Mouse (Mus musculus) forebrain, embryonic 10.5 days (tissue): ENCODE measurements around the gene Zc3h10. TPM values are rescaled to one million over a fixed set of nuclear protein-coding genes. Genes with fewer than 3 reads are reported as not detected.
A peak's percentile ranks its signal among the peaks of the same experiment; 100 is the strongest.
"Not testable (repeated sequence)": the region's sequence is repeated elsewhere in the genome, so short reads cannot be mapped to it uniquely, and the experiment has no call there.

Experiments used
- DNase-seq: peaks from one replicate; pipeline ENCODE4 v3.0.0-alpha.2; 2017; ENCODE audit warnings: low spot score; ENCODE audit errors: extremely low spot score
- H3K27ac ChIP-seq: fragments of 300-500 bp; sonication (generic); 2 replicates; pipeline ENCODE4 v1.5.1; 2016; ENCODE audit warnings: mild to moderate bottlenecking
- H3K27me3 ChIP-seq: fragments of 300-500 bp; sonication (generic); 2 replicates; pipeline ENCODE4 v1.6.1; 2016; ENCODE audit warnings: mild to moderate bottlenecking; ENCODE audit not compliant: poor library complexity, severe bottlenecking
- H3K36me3 ChIP-seq: fragments of 300-500 bp; sonication (generic); replicated peaks from 2 replicates; pipeline ENCODE4 v1.6.1; 2016; ENCODE audit warnings: mild to moderate bottlenecking, moderate library complexity
- H3K4me1 ChIP-seq: fragments of 300-500 bp; sonication (generic); 2 replicates; pipeline ENCODE4 v1.6.1; 2016
- H3K4me3 ChIP-seq: fragments of 300-500 bp; sonication (generic); 2 replicates; pipeline ENCODE4 v1.5.1; 2016; ENCODE audit warnings: mild to moderate bottlenecking, moderate library complexity
- H3K9me3 ChIP-seq: fragments of 300-500 bp; sonication (generic); 2 replicates; pipeline ENCODE4 v1.6.1; 2016; ENCODE audit warnings: mild to moderate bottlenecking, moderate library complexity
- WGBS: fragments of 180-500 bp; shearing (Covaris S2); methylation state at CpG from one replicate; pipeline ENCODE4 v1.1.7; 2016; 5-methylcytosine and 5-hydroxymethylcytosine counted together
- polyA plus RNA-seq: library from polyadenylated mRNA; unstranded; fragments of >200 nt; fragmentation: Nextera tagmentation; extraction: Ambion mirVana; gene quantifications from 2 replicates; pipeline ENCODE4 v1.2.1, GENCODE M21; 2016

Zc3h10 gene
- polyA plus RNA-seq, 1 experiment from 2014 or later, result 11.8 TPM

DNA sequence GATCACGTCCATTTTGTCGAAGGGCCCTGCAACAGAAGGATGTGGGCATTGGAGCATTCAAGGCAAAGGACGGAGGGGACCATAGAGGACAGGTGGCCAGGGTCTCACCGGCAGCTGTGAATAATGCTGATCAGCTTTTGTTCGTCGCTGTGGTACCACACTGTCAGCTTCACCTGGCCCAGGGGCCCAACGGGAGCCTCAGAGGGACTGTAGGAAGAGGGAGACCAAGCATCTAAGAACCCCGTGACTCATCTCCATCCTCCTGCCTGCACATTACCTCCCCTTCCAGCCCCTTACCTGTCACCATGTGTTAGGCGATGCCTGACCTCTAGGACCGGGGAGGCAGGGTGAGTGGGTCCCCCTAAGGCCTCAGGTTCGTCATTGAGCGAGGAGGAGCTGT lies 35.8 kb downstream of the Zc3h10 start:
- Histone ChIP-seq H3K36me3 (peaks cover 2% of the 10 kb centered on the region; the same call in 1 of the 2 replicates), H3K27ac (no peak overlapping the region), H3K9me3 (no peaks in the 10 kb centered on the region), H3K4me3 (no peak overlapping the region), H3K27me3 (peaks cover 20% of the 10 kb centered on the region), H3K4me1 (peaks cover 8% of the 10 kb centered on the region)
- 80% methylated on average over 12 of the region's 12 CpGs for WGBS
- DNase-seq, result no peak

DNA sequence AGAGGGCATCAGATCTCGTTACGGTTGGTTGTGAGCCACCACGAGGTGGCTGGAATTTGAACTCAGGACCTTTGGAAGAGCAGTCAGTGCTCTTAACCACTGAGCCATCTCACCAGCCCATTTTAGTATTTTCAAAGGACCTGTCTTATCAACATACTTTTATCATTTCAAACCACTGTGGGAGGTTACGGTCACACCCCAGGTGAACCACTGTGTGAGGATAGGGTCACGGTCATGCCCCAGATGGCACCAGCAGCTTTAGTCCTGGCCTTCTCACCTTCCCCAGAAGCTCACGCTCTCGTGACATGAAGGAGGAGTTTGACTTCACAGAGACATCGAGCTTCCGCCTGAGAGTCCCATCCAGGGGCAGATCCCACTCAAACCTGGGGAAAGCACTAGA lies 36.4 kb downstream of the Zc3h10 start:
- Histone ChIP-seq H3K27me3 (peaks cover 15% of the 10 kb centered on the region), H3K4me3 (no peak overlapping the region), H3K4me1 (peaks cover 5% of the 10 kb centered on the region), H3K27ac (no peak overlapping the region), H3K9me3 (no peaks in the 10 kb centered on the region), H3K36me3 (peaks cover 2% of the 10 kb centered on the region; the same call in 1 of the 2 replicates)
- 94% methylated on average over 9 of the region's 9 CpGs for WGBS
- no peak for DNase-seq

DNA sequence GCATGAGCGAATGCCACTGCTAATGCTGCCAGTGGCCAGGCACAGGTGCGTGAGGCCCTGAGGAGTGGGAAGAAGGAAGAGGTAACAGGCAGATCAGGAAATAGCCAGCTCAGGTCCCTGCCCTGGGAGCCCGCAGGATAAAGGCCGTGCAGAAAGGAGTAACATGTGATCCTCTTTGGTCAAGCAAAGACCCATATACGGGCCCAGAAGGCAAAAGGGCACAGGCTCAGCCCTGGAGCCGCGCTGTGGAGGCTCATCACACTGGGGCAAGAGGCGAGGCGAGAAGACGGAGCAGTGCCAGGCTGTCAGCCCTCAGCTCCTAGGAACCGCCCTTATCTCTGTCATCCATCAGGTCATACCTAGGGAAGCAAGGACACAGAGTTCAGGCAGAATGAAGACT lies 37.3 kb downstream of the Zc3h10 start:
- Histone ChIP-seq H3K36me3 (peaks cover 4% of the 10 kb centered on the region; the same call in 1 of the 2 replicates), H3K4me3 (no peak overlapping the region), H3K9me3 (0 out of 2 replicates have a peak, but pooled peaks cover 2% of the 10 kb centered on the region), H3K4me1 (no peaks in the 10 kb centered on the region), H3K27ac (no peak overlapping the region), H3K27me3 (peaks cover 6% of the 10 kb centered on the region)
- no peak for DNase-seq
- 86% methylated on average over 11 of the region's 11 CpGs for WGBS

DNA sequence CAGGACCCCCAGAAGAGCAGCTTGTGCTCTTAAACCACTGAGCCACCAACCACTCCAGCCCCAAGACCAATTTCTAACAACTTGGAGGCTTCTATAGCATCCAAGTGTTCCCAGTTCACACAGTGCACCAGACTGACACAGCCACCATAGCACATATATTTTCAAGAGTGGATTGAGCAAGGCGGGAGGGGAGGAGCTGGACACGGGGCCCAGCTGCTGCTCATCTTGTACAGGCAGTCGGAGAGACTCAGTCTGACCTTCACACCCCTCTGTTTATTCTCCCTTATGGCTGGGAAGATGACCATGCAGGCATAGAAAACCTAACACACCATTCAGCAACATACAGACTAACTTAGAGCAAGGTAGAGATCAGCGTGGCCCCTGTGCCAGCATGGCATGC lies 37.7 kb downstream of the Zc3h10 start:
- 0 out of 2 replicates have a peak, but pooled peaks cover 2% of the 10 kb centered on the region for H3K9me3 ChIP-seq
- WGBS, result 87% methylated on average over 4 of the region's 4 CpGs
- peaks cover 4% of the 10 kb centered on the region; the same call in 1 of the 2 replicates for H3K36me3 ChIP-seq
- H3K27ac ChIP-seq, result no peak overlapping the region
- no peaks in the 10 kb centered on the region for H3K4me1 ChIP-seq
- DNase-seq, result no peak
- H3K27me3 ChIP-seq, result peaks cover 1% of the 10 kb centered on the region
- H3K4me3 ChIP-seq, result no peak overlapping the region

DNA sequence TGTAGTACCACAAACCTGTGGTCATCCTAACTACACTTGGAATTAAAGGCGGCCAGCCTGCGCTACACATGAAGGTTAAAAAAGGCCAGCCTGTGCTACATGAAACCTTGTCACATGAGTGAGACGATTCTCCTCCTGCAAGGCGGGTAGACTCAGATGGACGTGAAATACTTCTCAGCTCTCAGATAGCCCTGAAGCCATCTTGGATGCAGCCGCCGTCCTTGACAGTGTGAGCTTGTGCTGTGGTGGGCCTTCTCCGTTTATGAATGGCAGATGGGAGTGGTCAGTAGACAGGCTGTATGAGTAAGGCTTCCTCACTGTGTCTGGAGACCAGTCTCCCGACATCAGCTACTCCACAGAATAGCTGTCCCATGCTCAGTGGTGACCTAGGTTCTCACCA lies 38.4 kb downstream of the Zc3h10 start:
- H3K4me1 ChIP-seq, result no peaks in the 10 kb centered on the region
- H3K4me3 ChIP-seq, result no peak overlapping the region
- H3K27me3 ChIP-seq, result no peaks in the 10 kb centered on the region
- 0 out of 2 replicates have a peak, but pooled peaks cover 2% of the 10 kb centered on the region for H3K9me3 ChIP-seq
- peaks cover 4% of the 10 kb centered on the region; the same call in 1 of the 2 replicates for H3K36me3 ChIP-seq
- WGBS, result 92% methylated on average over 9 of the region's 9 CpGs
- H3K27ac ChIP-seq, result no peak overlapping the region
- DNase-seq, result no peak

DNA sequence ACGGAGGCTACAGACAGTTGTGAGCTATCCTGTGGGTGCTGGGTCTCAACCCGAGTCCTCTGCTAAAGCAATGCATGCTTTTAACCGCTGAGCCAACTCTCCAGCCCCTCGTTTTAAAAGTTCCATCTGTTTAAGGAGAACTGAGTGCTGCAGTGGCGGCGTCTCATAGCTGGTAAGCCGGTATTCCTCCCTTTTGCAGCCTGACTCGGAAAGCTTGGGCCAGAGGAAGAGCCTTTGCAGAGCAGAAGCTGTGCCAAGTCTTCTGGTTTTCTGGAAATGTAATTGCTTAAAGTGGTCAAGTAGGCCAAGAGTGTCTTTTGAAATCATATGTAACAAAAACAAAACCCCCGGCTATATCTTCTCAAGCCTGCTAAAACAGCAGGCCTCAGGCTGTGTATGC lies 39.3 kb downstream of the Zc3h10 start:
- Histone ChIP-seq H3K4me1 (no peaks in the 10 kb centered on the region), H3K27ac (no peak overlapping the region), H3K36me3 (peaks cover 4% of the 10 kb centered on the region; the same call in 1 of the 2 replicates), H3K9me3 (0 out of 2 replicates have a peak, but pooled peaks cover 2% of the 10 kb centered on the region), H3K4me3 (no peak overlapping the region), H3K27me3 (no peaks in the 10 kb centered on the region)
- DNase-seq, result no peak
- WGBS, result 87% methylated on average over 9 of the region's 9 CpGs

DNA sequence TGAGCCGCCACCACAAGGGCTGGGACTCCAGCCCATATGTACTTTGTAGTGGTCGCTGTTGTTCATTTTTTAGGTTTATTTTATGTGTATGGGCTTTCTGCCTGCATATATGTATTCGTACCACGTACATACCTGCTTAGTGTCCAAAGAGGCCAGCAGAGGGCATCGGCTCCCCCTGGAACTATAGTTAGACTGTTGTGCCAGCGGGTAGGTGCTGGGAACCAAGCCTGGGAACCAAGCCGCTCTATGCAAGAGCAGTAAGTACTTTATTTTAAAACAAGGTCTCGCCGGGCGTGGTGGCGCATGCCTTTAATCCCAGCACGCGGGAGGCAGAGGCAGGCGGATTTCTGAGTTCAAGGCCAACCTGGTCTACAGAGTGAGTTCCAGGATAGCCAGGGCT lies 41.6 kb downstream of the Zc3h10 start:
- Histone ChIP-seq H3K27ac (no peak overlapping the region), H3K27me3 (no peaks in the 10 kb centered on the region), H3K9me3 (0 out of 2 replicates have a peak, but pooled peaks cover 2% of the 10 kb centered on the region), H3K36me3 (peaks cover 3% of the 10 kb centered on the region; the same call in 1 of the 2 replicates), H3K4me1 (no peaks in the 10 kb centered on the region), H3K4me3 (no peak overlapping the region)
- 93% methylated on average over 14 of the region's 14 CpGs for WGBS
- DNase-seq, result no peak

DNA sequence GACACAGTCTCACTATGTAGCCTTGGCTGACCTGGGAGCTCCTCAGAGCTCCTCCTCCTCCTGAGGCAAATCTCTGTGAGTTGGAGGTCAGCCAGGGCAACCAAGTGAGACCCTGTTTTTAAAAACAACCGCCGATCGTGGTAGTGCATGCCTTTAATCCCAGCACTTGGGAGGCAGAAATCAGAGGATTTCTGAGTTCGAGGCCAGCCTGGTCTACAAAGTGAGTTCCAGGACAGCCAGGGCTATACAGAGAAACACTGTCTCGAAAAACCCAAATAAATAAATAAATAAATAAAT lies 42.3 kb downstream of the Zc3h10 start:
- WGBS, result 87% methylated on average over 5 of the region's 5 CpGs
- not testable (repeated sequence) for H3K27me3 ChIP-seq, DNase-seq, H3K36me3 ChIP-seq, H3K4me1 ChIP-seq, H3K27ac ChIP-seq, H3K9me3 ChIP-seq, H3K4me3 ChIP-seq

DNA sequence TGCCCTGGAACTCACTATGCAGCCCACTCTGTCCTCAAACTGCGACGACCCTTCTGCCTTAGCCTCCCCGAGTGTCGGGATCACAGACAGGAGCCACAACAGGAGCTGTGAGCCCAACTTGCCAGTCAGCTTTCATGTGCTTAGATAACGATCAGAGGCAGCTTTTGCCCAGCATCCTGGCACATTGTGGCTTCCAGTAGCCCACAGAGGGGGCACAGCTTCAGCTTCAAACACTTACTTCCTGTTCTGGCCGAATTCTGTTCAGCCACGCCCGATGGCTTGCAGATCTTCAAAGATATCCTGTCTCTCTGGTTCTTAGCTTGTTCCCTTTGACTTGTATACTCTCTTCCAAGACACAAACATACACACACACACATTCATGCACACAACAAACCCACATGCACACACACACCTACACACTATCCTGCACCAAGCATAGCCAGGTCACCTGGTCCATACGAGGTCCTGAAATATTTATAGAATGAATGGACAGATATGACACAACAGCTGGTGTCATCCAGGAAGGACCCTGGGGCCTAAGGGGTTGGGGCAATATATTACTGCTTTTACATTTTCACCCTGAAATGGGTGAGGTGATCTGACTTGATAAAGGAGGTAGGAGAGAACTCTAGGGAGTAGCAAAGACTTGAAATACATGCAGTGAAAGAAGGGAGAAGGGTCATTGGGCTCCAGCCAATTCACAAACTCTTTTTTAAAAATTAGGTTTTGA lies 42.8 kb downstream of the Zc3h10 start:
- no peak overlapping the region for H3K4me3 ChIP-seq
- peaks cover 3% of the 10 kb centered on the region; the same call in 1 of the 2 replicates for H3K36me3 ChIP-seq
- H3K27me3 ChIP-seq, result no peaks in the 10 kb centered on the region
- DNase-seq, result no peak
- 79% methylated on average over 9 of the region's 9 CpGs for WGBS
- H3K9me3 ChIP-seq, result 0 out of 2 replicates have a peak, but pooled peaks cover 2% of the 10 kb centered on the region
- H3K27ac ChIP-seq, result 0 out of 2 replicates have a peak overlapping the region, but pooled peaks have one; percentile 6
- H3K4me1 ChIP-seq, result no peaks in the 10 kb centered on the region

DNA sequence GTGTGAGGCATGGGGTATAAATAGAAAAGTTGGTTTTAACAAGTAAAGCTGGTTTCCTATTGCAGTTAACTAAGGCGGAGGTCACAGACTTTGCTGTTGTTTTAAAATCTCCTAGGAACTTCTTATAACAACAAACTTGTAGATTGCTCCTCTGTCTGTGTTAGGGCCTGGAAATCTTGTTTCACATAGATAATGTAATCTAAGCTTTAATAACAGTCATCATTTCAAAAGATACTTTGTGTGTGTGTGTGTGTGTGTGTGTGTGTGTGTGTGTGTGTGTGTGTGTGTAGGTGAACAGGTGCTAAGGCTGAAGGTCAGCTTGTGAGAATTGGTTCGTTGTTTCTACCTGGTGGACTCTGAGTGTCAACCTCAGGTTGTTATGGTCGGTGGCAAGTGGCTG lies 43.6 kb downstream of the Zc3h10 start:
- Histone ChIP-seq H3K27ac (no peak overlapping the region), H3K4me1 (peaks cover 7% of the 10 kb centered on the region), H3K36me3 (peaks cover 3% of the 10 kb centered on the region; the same call in 1 of the 2 replicates), H3K4me3 (no peak overlapping the region), H3K27me3 (no peaks in the 10 kb centered on the region), H3K9me3 (0 out of 2 replicates have a peak, but pooled peaks cover 2% of the 10 kb centered on the region)
- 97% methylated on average over 3 of the region's 3 CpGs for WGBS
- no peak for DNase-seq

DNA sequence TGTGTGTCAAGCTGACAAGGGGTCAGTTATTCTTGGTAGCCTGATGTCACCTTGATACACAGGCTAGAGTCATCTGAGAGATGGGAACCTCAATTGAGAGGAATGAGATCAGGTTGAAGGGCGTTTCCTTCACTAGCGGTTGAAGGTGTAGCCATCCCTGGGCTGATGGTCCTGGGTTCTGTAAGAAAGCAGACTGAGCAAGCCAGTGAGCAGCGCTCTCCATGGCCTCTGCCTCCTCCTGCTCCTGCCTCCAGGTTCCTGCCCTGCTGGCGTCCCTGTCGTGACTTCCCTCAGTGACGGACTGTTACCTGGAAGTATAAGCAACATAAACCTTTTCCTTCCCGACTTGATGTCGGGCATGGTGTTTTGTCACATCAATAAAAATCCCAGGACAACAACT lies 44.0 kb downstream of the Zc3h10 start:
- DNase-seq, result no peak
- Histone ChIP-seq H3K27ac (no peak overlapping the region), H3K9me3 (0 out of 2 replicates have a peak, but pooled peaks cover 2% of the 10 kb centered on the region), H3K4me1 (peaks cover 7% of the 10 kb centered on the region), H3K27me3 (no peaks in the 10 kb centered on the region), H3K36me3 (peaks cover 3% of the 10 kb centered on the region; the same call in 1 of the 2 replicates), H3K4me3 (no peak overlapping the region)
- 73% methylated on average over 8 of the region's 8 CpGs for WGBS

DNA sequence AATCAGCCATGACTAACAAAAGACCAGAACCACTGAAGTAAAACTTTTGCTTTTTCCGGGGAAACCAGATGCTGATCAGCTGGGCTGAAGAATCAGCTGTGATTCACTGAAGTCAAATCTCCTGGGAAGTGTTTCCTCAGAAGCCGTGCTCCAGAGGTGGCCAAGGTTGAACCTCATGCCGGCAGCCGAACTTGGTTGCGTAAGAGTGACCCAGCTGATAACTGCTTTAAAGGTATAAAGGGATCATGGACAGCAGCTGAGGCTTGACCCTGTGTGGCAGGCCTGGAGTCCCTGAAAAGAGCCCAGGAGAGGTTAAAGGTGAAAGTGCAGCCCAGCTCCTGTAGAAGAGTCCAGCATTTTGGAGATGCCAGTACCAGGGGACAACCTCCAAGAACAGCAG lies 45.2 kb downstream of the Zc3h10 start:
- Histone ChIP-seq H3K9me3 (0 out of 2 replicates have a peak, but pooled peaks cover 2% of the 10 kb centered on the region), H3K4me3 (no peak overlapping the region), H3K4me1 (peaks cover 19% of the 10 kb centered on the region), H3K27ac (no peak overlapping the region), H3K36me3 (peaks cover 3% of the 10 kb centered on the region; the same call in 1 of the 2 replicates), H3K27me3 (peaks cover 1% of the 10 kb centered on the region; the same call in 1 of the 2 replicates)
- no peak for DNase-seq
- 90% methylated on average over 5 of the region's 5 CpGs for WGBS

DNA sequence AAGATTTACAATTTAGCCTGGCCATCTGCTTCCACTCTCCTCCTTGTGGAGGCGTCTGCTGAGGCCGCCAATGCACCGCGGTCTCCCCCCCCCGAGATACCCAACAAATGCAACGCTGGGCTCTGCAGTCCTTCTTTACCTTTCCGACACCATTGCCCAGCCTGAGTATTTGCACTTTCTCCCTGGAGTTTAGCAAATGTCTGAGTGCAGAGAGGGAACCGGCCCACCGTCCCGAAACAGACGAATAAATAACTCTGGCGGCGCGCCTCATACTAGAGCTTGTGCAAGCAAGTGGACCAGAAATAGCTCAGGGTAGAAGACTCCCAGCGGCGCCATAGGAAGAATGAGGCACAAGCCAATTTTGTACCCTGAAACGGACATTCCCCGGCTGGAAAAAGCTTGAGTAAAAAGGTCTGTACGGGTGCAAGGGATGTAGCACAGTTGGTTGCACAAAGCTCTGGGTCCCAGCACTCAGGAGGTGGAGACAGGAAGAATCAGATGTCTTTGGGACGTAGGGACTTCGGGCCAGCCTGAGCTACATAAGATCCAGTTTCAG lies 48.4 kb downstream of the Zc3h10 start:
- WGBS, result 4% methylated on average over 21 of the region's 21 CpGs
- H3K9me3 ChIP-seq, result no peaks in the 10 kb centered on the region
- DNase-seq, result peak; percentile 57
- H3K27me3 ChIP-seq, result peaks cover 14% of the 10 kb centered on the region
- peak overlapping the region; percentile 81 for H3K27ac ChIP-seq
- peak overlapping the region; percentile 67 for H3K4me3 ChIP-seq
- no peaks in the 10 kb centered on the region for H3K36me3 ChIP-seq
- H3K4me1 ChIP-seq, result peaks cover 43% of the 10 kb centered on the region
